Mouse (Mus musculus) limb, embryonic 14.5 days (tissue): Measurements from ENCODE around the gene Med20. TPM values are rescaled to one million over a fixed set of nuclear protein-coding genes. Genes with fewer than 3 reads are reported as not detected.
"Not testable (repeated sequence)": the region's sequence is repeated elsewhere in the genome, so short reads cannot be mapped to it uniquely, and the experiment has no call there.

ENCODE experiments used
- ATAC-seq: fragments of 200-750 bp; cut with Nextera tagmentation; 2 replicates; pipeline ENCODE4 v1.8.0; 2017; ENCODE audit warnings: low read depth, moderate number of reproducible peaks, moderate TSS enrichment; ENCODE audit not compliant: low FRiP score
- DNase-seq: peaks from one replicate; pipeline ENCODE4 v3.0.0-alpha.2; 2015; ENCODE audit warnings: low spot score
- H3K27ac ChIP-seq: fragments of 300-500 bp; sonication (generic); replicated peaks from 2 replicates; pipeline ENCODE4 v1.5.1; 2014; ENCODE audit warnings: low read depth, mild to moderate bottlenecking, low read length, moderate library complexity, mixed read lengths
- H3K27me3 ChIP-seq: fragments of 300-500 bp; sonication (generic); 2 replicates; pipeline ENCODE4 v1.6.1; 2014; ENCODE audit warnings: low read length, mixed read lengths; ENCODE audit not compliant: control insufficient read depth, insufficient read depth
- H3K36me3 ChIP-seq: fragments of 300-500 bp; sonication (generic); 2 replicates; pipeline ENCODE4 v1.6.1; 2014; ENCODE audit warnings: mild to moderate bottlenecking, low read length, moderate library complexity, mixed read lengths; ENCODE audit not compliant: control insufficient read depth, insufficient read depth
- H3K4me1 ChIP-seq: fragments of 300-500 bp; sonication (generic); 2 replicates; pipeline ENCODE4 v1.6.1; 2014; ENCODE audit warnings: antibody characterized with exemption, low read length, mixed read lengths; ENCODE audit not compliant: control insufficient read depth, insufficient read depth
- H3K4me2 ChIP-seq: fragments of 300-500 bp; sonication (generic); replicated peaks from 2 replicates; pipeline ENCODE4 v1.6.1; 2014; ENCODE audit warnings: low read depth, mild to moderate bottlenecking, low read length, moderate library complexity; ENCODE audit not compliant: severe bottlenecking
- H3K4me3 ChIP-seq: fragments of 300-500 bp; sonication (generic); replicated peaks from 2 replicates; pipeline ENCODE4 v1.5.1; 2014; ENCODE audit warnings: low read length
- H3K9ac ChIP-seq: fragments of 300-500 bp; sonication (generic); 2 replicates; pipeline ENCODE4 v1.6.1; 2014; ENCODE audit warnings: mild to moderate bottlenecking, low read depth, low read length, moderate library complexity; ENCODE audit not compliant: severe bottlenecking
- H3K9me3 ChIP-seq: fragments of 300-500 bp; sonication (generic); 2 replicates; pipeline ENCODE4 v1.6.1; 2016; ENCODE audit warnings: low read length; ENCODE audit not compliant: control insufficient read depth
- POLR2A ChIP-seq: fragments of 200-500 bp; IDR thresholded peaks from 2 replicates; pipeline ENCODE4 v1.8.0; 2012; ENCODE audit warnings: inconsistent platforms, mild to moderate bottlenecking, moderate library complexity, borderline replicate concordance; ENCODE audit not compliant: insufficient read depth, insufficient read length; ENCODE audit errors: extremely low read depth
- WGBS: fragments of 180-500 bp; shearing (Covaris S2); extraction: QIAGEN DNeasy Blood & Tissue Kit; methylation state at CpG from one replicate; pipeline ENCODE4 v1.1.7; 2014; 5-methylcytosine and 5-hydroxymethylcytosine counted together
- polyA plus RNA-seq, 2 experiments: library from polyadenylated mRNA; depleted of rRNA in 1 of 2; stranded (reverse) in 1 of 2; unstranded in 1 of 2; fragments of >200 nt; fragmentation: Nextera tagmentation in 1 of 2; extraction: Ambion mirVana in 1 of 2; gene quantifications; 2 replicates each; pipeline versions ENCODE4 v1.2.1 to v1.2.3; 2012 to 2014

The Med20 gene
- polyA plus RNA-seq, 2 experiments, result 50.6 to 59.5 TPM

GRCm38 (mm10) chr17:47648966-47649365, 37.6 kb downstream of the Med20 start:
- Histone ChIP-seq H3K9me3 (no peaks in the 10 kb centered on the region), H3K4me2 (no peak overlapping the region), H3K36me3 (peaks cover 4% of the 10 kb centered on the region; the same call in 1 of the 2 replicates), H3K9ac (no peak overlapping the region), H3K27ac (no peak overlapping the region), H3K4me3 (no peak overlapping the region), H3K4me1 (no peaks in the 10 kb centered on the region), H3K27me3 (no peaks in the 10 kb centered on the region)
- 65% methylated on average over 4 of the region's 4 CpGs for WGBS
- no peak for TF ChIP-seq POLR2A
- ATAC-seq (no peak), DNase-seq (no peak)

GRCm38 (mm10) chr17:47651953-47652352, 40.6 kb downstream of the Med20 start:
- Histone ChIP-seq H3K9me3 (no peaks in the 10 kb centered on the region), H3K9ac (no peak overlapping the region), H3K36me3 (peaks cover 9% of the 10 kb centered on the region; the same call in 1 of the 2 replicates), H3K27me3 (no peaks in the 10 kb centered on the region), H3K4me1 (no peaks in the 10 kb centered on the region), H3K4me2 (no peak overlapping the region), H3K27ac (no peak overlapping the region), H3K4me3 (no peak overlapping the region)
- no peak for TF ChIP-seq POLR2A
- ATAC-seq (no peak), DNase-seq (no peak)
- 78% methylated on average over 2 of the region's 2 CpGs for WGBS

GRCm38 (mm10) chr17:47654346-47654745, 43.0 kb downstream of the Med20 start:
- H3K27me3 ChIP-seq, H3K36me3 ChIP-seq, H3K4me2 ChIP-seq, H3K9ac ChIP-seq, H3K4me3 ChIP-seq, ATAC-seq, H3K27ac ChIP-seq, H3K4me1 ChIP-seq, DNase-seq, H3K9me3 ChIP-seq: not testable (repeated sequence)
- WGBS, result 95% methylated on average over 8 of the region's 8 CpGs

GRCm38 (mm10) chr17:47655697-47656096, 44.3 kb downstream of the Med20 start:
- DNase-seq (no peak), ATAC-seq (no peak)
- Histone ChIP-seq H3K27ac (no peak overlapping the region), H3K4me1 (no peaks in the 10 kb centered on the region), H3K27me3 (no peaks in the 10 kb centered on the region), H3K4me2 (no peak overlapping the region), H3K9me3 (no peaks in the 10 kb centered on the region), H3K4me3 (no peak overlapping the region), H3K36me3 (peaks cover 12% of the 10 kb centered on the region; the same call in 1 of the 2 replicates), H3K9ac (no peak overlapping the region)
- 82% methylated on average over 5 of the region's 5 CpGs for WGBS
- no peak for TF ChIP-seq POLR2A

GRCm38 (mm10) chr17:47657901-47658300, 46.5 kb downstream of the Med20 start:
- no peak for DNase-seq

GRCm38 (mm10) chr17:47658741-47659243, 47.4 kb downstream of the Med20 start:
- Histone ChIP-seq H3K36me3 (peaks cover 8% of the 10 kb centered on the region; the same call in 1 of the 2 replicates), H3K9me3 (no peaks in the 10 kb centered on the region), H3K4me1 (no peaks in the 10 kb centered on the region), H3K27me3 (no peaks in the 10 kb centered on the region), H3K9ac (no peak overlapping the region), H3K27ac (no peak overlapping the region), H3K4me3 (no peak overlapping the region), H3K4me2 (no peak overlapping the region)
- no peak for DNase-seq
- 83% methylated on average over 3 of the region's 3 CpGs for WGBS
- no peak for ATAC-seq
- TF ChIP-seq POLR2A, result no peak

More at GRCm38 (mm10) chr17:47657901-47658300, 46.5 kb downstream of the Med20 start:
- H3K27ac ChIP-seq, result no peak overlapping the region
- ATAC-seq, result no peak
- H3K36me3 ChIP-seq, result peaks cover 10% of the 10 kb centered on the region; the same call in 1 of the 2 replicates
- no peaks in the 10 kb centered on the region for H3K27me3 ChIP-seq
- WGBS, result 82% methylated on average over 4 of the region's 4 CpGs
- no peak for TF ChIP-seq POLR2A
- H3K4me3 ChIP-seq, result no peak overlapping the region
- no peak overlapping the region for H3K4me2 ChIP-seq
- no peaks in the 10 kb centered on the region for H3K4me1 ChIP-seq
- no peak overlapping the region for H3K9ac ChIP-seq
- no peaks in the 10 kb centered on the region for H3K9me3 ChIP-seq
